Mouse (Mus musculus) spleen, postnatal 14 days (tissue): ENCODE results near the gene Plekhh1.
"Not testable (repeated sequence)": the region's sequence is repeated elsewhere in the genome, so short reads cannot be mapped to it uniquely, and the experiment has no call there.

ENCODE experiments used
- DNase-seq, 2 experiments: peaks; one replicate each; pipeline ENCODE4 v3.0.0; 2021 to 2022; ENCODE audit warnings: low spot score in 2 of 2

Gene Plekhh1

GRCm38 (mm10) chr12:79027526-79027925 is 1.4 kb upstream of the Plekhh1 start:
- not testable (repeated sequence) for DNase-seq

GRCm38 (mm10) chr12:79034331-79034730 is 5.4 kb downstream of the Plekhh1 start:
- no peak for DNase-seq

GRCm38 (mm10) chr12:79035349-79035748 is 6.4 kb downstream of the Plekhh1 start:
- DNase-seq = no peak

GRCm38 (mm10) chr12:79039708-79040107 is 10.7 kb downstream of the Plekhh1 start:
- DNase-seq = no peak

GRCm38 (mm10) chr12:79040201-79040827 is 11.4 kb downstream of the Plekhh1 start:
- DNase-seq = no peak

GRCm38 (mm10) chr12:79041436-79041835 is 12.5 kb downstream of the Plekhh1 start:
- no peak for DNase-seq

DNA sequence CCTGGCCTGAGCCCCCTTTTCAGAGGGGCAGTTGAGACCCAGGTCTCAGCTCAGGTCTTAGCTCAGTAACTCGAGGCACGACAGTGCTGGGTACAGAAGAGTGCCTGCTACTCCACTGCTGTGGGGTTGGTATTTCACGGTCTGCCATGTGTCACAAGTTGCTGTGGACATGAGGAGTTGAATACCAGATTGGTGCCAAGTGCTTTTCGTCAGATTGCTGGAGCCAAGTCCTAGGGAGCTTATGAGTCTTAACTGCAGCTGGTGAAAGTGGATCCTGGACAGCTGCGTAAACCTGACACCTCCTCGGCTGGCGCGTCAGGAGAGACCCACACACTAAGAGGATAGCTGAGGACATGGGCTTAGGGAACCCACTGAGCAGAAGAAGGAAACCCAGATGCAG is 15.7 kb downstream of the Plekhh1 start:
- no peak for DNase-seq

DNA sequence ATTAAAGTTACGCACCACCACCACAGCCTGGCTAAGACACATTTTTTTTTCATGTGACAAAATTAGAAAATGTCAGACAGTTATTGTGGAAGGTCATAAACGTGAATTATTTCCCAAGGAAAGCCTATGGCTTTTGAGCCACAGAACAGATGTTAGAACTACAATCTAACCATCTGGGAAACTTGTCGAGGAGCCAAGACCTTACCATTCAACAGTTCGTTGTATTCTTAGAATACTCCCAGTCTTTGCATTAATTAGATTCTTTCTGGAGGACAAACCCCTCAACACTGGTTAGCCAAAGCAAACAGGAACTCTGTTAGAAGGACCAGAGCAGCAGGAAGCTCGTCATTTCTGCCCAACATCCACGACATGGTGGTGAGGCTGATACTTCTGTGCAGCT is 17.2 kb downstream of the Plekhh1 start:
- no peak for DNase-seq

GRCm38 (mm10) chr12:79047203-79047602 is 18.2 kb downstream of the Plekhh1 start:
- no peak for DNase-seq

DNA sequence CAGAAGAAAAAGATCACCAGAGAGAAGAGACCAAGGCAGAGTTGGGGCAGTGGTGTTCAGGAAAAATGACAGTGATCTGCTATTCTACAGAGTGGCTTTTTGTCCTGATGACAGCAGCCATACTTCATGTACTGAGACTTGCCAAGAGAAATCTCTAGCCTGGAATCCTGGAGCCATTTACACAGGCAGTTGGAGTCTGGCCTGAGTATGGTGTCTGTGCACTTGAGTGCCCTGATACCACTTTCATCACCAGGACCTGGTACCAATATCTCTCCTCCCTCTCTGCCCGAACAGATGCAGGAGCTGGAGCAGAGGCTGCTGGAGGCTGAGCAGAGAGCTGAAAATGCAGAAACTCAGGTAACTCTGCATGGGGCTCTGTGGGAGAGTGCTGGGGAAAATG is 19.9 kb downstream of the Plekhh1 start:
- DNase-seq = no peak

- no peak for DNase-seq
Observed at GRCm38 (mm10) chr12:79049807-79050206, 20.8 kb downstream of the Plekhh1 start.

- no peak for DNase-seq
Observed at GRCm38 (mm10) chr12:79050545-79051212, 21.7 kb downstream of the Plekhh1 start.

- DNase-seq = no peak
Observed at GRCm38 (mm10) chr12:79052073-79052472, 23.1 kb downstream of the Plekhh1 start.

GRCm38 (mm10) chr12:79055276-79055675 is 26.3 kb downstream of the Plekhh1 start:
- DNase-seq = no peak

GRCm38 (mm10) chr12:79059573-79059972 is 30.6 kb downstream of the Plekhh1 start:
- no peak for DNase-seq

- DNase-seq = no peak
Observed at GRCm38 (mm10) chr12:79060134-79060533, 31.2 kb downstream of the Plekhh1 start.

DNA sequence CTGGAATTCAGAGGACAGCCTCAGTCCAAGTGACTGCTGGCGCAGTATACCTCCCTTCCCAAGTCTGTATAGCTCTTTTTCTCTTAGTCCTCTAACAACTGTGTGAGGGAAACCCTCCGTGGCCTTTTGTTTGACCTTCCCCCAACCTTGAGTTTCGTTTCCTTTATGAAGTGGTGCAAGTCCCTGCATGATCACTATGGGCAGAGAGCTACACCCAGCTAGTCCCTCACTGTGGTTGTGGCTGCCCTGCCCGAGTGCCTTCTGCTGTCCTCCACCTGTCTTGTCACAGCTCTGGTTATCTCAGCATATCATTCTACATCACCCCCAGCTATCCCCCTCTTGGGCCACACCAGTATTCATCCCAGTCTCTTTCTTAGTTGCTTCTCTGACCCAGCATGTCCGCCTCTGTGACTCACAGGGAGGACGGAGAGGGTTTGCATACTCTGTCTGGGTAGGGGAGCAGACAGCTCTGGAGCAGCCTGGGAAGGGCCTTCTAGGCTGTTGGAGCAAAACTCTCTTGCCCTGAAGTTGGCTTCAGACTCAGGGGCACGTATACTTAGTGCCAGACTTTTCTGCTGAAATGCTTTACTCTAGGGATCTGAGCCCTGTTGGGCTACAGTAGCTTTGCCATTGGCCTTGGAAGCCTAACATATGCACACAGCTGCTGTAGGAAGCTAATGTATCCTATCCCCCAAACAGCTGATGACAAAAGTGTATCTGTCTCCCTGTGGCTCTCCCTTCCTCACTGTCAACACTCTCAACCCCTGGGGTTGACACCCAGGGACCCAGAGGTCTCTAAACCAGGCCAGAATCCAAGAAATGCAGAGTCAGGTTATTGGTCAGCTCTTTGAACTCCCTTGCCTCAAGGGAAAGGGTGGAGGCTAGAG is 32.0 kb downstream of the Plekhh1 start:
- DNase-seq = peak in 1 of 2 experiments; percentile 10

- DNase-seq = no peak
Observed at GRCm38 (mm10) chr12:79064451-79064850, 35.5 kb downstream of the Plekhh1 start.

- DNase-seq = no peak
Observed at GRCm38 (mm10) chr12:79066431-79066830, 37.5 kb downstream of the Plekhh1 start.

GRCm38 (mm10) chr12:79067526-79067925 is 38.6 kb downstream of the Plekhh1 start:
- DNase-seq = no peak

DNA sequence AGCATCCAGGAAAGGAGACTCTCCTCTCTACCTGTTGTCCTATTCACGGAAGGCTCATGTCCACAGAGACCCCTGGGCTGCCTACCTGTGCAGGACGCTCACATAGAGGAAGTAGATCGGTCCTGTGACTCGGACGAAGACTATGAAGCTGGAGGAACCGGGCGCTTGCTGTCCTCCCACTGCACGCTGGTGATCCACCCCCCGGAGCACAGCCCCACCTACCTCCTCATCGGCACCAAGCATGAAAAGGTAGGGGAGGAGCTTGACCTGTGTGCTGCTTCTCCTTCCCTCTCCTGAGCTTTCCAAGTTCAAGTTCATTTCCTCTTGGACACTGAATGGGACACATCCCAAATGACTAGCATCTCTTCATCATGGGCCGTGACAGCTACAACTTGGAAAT is 39.3 kb downstream of the Plekhh1 start:
- no peak for DNase-seq

DNA sequence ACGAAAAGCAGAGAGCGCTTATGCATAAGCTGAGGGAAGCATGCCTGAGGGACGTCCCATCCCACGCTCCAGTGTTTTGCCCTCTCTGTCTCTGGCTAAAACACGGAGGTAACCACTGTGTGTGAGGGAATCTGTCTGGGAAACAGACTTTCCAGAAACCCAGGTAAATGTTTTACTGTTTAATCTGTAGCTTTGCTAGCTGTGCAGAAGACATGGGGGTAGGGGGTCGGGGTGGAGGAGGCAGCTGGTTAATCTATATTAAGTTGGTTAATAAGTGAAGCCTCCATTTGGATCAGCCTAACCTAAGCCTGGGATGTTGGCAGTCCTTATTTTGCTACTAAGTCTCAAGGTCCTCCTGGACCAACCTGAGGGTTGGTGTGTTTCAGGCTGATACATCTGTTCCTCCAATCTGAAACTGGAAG is 40.2 kb downstream of the Plekhh1 start:
- no peak for DNase-seq

- DNase-seq = no peak
Observed at GRCm38 (mm10) chr12:79069916-79070315, 41.0 kb downstream of the Plekhh1 start.
